Mouse (Mus musculus): ENCODE data around the gene Slc43a3.

Gene Slc43a3

DNA sequence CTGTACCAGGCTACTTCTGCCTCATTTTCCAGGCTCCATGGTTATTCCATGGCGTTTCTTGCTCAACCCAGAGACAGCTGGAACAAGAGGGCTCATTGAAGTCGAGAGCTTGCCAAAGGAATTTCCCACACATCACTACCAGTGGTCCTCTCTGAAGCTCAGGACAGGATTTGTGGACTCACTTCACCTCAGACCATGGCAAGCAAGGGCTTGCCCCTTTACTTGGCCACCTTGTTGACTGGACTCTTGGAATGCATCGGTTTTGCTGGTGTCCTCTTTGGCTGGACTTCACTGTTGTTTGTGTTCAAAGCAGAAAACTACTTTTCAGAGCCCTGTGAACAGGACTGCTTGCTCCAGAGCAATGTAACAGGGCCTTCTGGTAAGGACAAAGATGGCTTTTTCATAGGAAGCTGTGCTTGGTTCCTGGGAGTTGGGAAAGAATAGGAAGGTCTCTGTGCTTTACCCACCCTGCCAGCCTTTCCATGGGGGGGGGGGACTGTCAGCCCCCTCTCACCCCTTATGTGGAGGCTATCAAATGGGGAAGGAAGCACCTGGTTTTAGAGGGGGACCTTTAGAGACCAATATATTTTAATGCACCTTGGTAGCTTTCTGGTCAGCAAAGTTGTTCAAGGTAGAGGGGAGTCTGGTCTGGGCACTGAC is 1.2 kb downstream of the Slc43a3 start:
- ATAC-seq (ENCODE audit: low TSS enrichment): no peak

DNA sequence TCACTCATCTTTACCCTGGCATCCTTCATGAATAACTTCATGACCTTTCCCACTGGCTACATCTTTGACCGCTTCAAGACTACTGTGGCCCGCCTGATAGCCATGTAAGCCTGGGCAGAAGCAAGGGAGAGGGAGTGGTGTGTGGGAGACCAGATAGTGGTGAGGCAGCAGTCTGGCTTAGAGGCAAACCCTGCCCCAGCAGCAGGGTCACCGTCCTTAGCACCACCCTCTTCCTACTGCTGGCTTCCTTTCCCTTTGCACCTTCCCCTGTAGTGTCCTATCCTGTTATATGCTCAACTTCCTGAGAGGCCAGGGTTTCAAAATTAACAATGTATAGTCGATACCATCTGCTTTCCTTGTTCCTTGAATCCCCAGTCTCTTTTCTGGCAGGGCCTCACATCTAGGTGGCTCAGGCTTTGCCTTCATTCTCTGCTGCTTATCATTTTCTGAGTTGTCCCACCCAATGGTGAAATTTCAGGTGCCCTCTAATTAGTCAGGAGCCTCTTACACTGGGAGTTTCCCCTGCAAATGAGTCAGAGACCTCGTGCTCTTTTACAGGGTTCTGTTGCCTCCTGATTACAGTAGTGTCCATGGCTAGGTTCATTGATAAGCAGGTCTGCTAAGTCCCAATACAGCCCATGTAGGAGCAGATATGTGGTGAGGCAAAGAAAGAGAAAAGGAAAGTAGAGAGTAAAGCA is 2.0 kb downstream of the Slc43a3 start:
- no peak for ATAC-seq (ENCODE audit: low TSS enrichment)

DNA sequence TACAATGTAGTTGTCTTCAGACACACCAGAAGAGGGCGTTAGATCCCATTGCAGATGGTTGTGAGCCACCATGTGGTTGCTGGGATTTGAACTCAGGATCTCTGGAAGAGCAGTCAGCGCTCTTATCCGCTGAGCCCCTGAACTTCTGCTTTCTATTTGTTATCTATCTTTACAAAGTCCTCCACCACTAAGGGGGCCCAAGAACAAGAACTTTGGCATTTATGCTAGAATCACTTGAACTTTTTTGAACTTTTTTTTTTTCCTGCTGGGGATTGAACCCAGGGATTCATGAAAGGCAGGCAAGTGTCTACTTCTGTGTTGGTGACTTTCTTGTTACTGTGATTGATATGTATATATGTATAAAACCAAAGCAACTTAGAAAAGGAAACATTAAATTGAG is 2.9 kb downstream of the Slc43a3 start:
- ATAC-seq (ENCODE audit: low TSS enrichment): no peak

DNA sequence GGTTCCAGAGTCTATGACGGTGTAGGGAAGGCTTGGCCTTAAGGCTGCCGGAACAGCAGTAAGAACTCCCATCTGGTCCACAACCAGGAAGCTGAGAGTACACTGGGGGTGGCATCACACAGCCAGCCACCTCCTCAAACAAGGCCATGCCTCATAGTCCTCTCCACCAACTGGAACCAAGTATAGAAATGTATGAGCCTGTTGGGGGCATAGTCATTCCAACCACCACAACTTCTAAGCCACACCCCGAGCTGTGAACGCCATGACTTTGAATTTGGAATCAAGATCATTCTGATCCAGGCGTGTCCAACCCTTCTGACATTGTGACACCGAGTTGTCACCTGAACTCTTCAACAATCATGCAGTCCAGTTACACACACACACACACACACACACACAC is 3.3 kb downstream of the Slc43a3 start:
- no peak for ATAC-seq (ENCODE audit: low TSS enrichment)

DNA sequence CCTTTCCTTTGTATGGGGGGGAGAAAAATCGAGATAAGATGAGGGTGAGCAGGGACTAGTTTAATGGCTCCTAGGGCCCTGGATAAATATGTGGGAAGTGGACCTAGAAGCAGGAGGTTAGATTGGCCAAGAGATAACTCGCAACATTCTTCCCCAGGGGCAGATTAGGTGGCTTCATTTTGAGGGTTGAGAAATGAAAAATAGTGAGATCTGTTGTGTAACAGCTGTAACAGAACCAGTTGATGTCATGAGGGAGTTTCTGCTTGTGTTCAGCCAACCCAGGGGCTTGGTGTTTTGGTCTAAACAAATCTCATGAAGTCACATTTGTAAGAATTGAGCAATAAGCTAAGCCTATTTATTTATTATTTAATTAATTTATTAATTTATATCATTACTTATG is 5.0 kb downstream of the Slc43a3 start:
- no peak for ATAC-seq (ENCODE audit: low TSS enrichment)

DNA sequence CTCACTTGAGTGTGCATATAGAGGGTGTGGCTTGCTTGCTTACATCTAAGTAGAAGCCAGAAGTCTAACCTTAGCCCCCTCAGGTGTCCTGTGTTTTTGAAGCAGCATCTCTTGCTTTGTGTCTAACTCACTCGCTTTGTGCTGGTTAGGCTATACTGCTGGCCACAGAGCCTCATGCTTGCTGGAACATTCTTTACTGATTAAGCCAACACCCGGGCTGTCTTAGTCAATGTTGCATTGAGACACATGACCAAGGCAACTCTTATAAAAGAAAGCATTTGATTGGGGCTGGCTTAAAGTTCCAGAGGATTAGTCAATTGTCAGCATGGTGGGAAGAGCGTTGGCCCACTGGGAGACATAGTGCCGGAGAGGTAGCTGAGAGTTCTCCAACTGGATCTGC is 5.4 kb downstream of the Slc43a3 start:
- no peak for ATAC-seq (ENCODE audit: low TSS enrichment)

DNA sequence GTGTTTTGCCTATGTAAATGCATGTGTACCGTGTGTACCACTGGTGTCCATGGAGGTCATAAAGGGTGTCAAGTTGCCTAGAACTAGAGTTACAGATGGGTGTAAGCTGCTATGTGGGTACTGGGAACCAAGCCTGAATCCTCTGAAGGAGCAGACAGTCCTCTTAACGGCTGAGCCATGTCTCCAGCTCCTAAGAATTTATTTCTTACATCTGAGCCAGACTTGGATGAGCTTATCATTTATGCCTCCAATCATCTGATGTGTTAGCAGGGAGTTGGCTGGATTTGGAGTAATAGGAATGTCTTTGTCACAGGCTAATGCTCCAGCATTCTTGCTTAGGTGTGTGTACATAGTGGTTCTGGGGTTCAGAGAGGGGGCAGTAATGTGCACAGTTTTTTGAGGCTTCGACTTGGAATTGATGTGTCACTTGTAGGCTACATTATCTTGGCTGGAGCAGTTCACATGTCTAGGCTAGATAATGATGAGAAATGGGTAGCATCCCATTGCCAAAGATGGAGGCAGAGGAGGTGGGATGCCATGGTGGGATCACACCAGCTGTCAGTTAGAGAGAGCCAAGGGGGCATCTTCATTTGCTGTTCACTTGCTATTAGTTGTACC is 10.9 kb downstream of the Slc43a3 start:
- 0 out of 2 replicates have a peak, but pooled peaks have one; percentile 48 for ATAC-seq (ENCODE audit: low TSS enrichment)

DNA sequence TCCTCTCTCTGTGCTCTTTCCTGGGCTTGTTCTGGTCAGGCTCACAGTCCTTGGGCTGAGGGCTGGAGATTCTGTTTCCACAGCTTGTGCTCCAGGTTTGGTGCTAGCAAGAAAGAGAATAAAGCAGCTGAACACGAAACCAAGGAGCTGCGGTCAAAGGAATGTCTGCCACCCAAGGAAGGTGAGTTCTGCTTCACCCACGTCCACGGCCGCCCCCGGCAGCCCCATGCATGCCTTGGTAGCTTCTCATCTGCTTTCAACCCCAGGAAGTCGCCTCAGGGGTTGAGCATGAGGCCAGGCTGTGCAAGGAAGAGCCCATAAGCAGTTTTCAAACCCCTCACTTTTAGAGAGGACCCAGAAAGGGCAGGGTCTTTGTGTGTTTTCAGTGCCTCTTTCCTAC is 11.9 kb downstream of the Slc43a3 start:
- no peak for ATAC-seq (ENCODE audit: low TSS enrichment)

DNA sequence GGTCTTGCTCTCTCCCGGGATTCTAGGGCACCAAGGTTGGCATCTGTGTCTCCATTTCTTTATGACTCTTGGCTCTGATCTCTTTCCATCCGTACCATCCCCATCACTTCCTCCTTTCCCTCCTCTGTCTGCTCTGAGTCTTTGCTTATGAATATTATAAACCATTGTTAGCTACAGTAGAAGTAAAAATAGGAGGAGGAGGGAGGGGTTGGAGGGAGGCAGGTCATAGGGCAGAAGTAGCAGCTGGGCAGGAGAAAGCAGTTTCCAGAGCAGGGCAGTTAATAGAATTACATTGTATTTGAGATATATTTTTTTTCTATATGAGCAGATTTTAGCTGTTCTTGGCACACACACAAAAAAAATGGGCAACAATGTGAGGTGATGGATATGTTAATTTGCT is 12.3 kb downstream of the Slc43a3 start:
- no peak for ATAC-seq (ENCODE audit: low TSS enrichment)

DNA sequence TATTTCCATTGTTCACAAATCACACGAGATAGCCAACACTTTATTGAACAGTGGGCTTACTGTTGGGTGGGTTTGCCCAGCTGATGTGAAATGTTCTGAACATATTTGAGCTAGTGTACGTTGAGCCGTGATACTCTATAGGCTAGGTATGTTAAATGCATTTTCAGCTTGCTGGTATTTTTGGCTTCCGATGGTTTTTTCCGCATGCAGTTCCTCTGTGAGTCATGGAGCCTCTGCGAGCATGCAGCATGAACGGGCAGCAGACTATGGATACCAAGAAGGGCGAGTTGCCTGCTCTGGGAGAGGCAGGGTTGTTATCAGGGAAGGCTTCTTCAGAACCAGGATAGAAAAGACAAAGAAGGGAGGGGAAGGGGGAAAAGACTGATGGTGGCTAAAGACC is 14.6 kb downstream of the Slc43a3 start:
- ATAC-seq (ENCODE audit: low TSS enrichment): peak; percentile 85

DNA sequence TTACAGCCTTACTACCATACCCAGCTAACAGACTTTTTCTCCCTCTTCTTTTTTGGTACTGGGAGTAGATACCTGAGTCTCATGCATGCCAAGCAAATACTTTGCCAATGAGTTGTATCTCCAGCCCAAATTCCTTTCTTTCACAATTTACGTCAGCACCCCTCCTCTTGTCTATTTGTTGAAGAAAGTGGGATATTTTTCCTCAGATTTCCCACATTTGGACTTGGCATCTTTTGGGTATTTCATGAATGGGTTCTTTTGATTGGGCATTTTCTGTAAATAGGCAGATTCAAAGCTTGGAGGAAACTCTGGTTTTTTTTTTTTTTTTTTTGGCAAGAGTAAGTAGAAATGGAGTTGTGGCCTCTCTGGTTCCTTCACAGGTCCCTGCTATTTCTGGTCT is 15.9 kb downstream of the Slc43a3 start:
- no peak for ATAC-seq (ENCODE audit: low TSS enrichment)

DNA sequence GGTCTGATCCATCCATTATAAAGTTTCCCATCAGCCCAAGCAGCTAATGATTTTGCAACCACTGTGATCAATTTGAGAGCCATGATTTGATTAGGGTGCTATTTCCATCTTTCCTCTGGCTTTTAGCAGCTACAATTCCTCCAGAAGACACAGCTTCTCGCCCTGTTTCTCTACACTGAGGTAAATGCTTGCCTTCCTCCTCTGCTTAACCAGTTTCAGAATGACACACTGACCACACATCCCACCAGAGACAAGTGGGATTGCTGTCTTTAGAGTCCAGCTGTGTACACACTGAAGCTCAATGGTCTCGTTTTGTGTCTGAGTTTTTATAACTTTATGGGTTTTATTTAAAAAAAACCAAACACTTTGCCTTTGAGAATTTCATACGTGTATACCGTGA is 16.3 kb downstream of the Slc43a3 start:
- no peak for ATAC-seq (ENCODE audit: low TSS enrichment)

DNA sequence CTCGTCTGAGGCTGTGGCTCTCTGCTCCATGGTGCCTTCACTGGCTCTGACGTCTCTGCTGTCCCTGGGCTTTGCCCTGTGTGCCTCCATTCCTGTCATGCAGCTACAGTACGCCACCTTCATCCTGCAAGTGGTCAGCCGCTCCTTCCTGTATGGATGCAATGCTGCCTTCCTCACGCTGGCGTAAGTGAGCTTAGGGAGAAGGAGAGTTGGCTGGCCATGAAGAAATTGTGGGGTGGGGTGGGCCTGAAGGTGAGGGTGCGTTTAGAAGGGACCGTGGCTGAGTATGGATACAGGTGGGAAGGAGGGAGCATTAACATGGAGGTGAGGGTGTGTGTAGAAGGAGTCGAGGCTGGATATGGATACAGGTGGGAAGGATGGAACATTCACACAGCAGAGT is 19.1 kb downstream of the Slc43a3 start:
- no peak for ATAC-seq (ENCODE audit: low TSS enrichment)

DNA sequence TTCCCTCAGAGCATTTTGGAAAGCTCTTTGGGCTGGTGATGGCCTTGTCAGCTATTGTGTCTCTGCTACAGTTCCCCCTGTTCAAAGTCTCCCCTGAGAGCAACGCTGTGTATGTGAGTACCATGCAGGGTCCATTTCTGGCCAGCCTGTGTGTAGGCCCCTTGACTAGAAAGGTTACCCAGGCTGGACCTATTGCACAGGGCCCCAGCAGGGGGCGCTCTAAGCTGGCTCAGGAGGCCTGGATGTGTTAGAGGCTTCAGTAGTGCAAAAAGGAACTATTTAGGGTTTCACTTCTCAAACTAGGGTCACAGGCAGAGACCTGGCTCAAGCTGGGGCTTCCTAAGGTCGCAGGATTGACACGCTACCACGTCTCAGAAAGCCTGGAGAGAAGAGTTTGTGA is 19.9 kb downstream of the Slc43a3 start:
- ATAC-seq (ENCODE audit: low TSS enrichment): peak; percentile 93

DNA sequence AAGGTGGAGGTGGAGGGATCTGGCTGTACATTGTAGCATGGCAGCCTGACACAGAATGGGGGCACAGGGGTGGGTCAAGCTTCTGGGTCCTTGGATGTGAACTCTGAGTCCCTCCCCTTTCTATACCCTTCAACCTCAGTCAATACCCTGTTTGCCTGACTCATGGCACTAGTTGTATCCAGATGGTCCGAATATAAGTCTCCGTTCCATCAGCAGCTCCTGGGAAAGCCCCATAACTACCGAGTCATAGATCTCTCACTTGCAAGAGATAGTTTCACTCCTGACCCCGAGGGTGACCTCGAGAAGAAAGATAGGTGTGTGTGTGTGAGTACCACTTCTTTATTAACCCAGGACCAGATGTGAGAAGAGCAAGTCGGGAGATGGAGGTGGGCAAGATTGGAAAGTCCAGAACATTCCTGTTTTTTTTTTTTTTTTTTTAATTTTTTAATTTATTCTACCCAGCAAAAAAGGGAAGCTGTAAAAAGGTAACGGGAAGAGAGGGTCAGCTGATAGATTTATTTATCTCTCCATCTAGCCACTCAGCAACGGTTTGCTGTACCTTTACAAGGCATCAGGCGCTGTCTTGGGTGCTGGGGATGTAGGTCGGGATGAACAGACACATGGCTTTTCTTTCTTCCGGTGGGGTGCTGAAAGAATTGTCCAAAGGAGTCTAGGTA is 22.3 kb downstream of the Slc43a3 start:
- no peak for ATAC-seq (ENCODE audit: low TSS enrichment)

DNA sequence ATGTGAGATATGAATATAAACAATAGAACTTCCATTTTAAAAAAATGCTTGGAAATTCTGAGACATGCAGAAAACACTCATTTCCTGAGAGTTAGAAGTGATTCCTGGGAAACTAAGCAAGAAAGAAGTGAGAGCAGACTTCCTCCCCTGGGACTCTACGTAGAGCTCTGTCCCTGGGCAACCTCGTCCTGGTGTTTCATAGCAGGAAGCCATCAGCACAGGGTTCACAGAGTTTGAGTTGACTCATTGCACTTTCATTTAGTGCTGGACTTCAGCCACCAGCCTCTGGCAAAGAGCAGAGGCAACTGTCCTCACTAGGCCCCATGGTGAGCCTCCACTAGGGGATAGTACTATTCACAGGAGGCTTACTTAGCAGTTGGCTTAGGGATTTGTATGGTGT is 24.9 kb downstream of the Slc43a3 start:
- ATAC-seq (ENCODE audit: low TSS enrichment): no peak

DNA sequence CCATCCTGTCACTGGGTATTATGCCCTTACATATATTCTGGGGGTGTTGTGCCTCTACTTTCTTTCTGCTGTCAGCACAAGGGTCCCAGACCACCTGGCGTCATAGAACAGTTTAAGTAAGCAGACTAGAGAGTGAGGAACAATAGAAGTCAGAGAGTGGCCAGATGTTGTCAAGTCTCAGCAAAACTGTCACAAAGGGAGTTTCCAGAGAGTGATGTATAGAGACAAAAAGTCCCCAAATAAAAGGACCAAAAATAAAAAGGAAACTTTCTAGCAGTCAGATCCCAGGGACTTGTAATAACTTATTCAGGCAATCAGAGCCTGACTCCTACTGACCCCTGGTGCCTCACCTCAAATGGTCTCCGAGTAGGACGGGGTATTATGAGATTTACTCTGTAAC is 25.5 kb downstream of the Slc43a3 start:
- no peak for ATAC-seq (ENCODE audit: low TSS enrichment)

DNA sequence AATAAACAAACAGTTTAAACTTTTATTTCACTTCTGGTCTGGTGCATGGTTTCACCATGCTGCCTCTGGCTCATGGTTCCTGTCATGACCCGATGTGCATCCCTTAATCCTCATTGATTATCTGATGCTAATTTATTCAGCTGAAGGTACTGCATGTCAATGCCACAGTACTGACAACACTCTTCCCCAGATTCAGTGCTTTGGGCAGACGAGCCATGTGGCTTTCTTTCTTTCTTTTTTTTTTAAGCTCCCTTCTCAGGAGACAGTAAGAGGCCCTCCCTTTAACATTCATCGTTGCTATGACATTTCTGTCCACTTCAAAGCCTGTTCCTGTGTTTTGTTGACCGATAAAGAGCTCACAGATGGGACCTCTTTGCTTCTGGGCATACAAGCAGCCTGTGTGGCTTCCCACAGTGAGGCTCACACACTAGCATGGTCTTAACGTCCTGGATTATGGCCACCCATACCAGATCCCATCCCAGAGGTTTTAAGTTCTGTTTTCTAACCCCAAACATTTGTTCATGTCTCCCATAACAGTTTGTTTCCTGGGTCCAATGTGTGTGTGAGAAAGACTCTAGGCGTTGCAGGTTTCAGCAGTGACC is 26.6 kb downstream of the Slc43a3 start:
- ATAC-seq (ENCODE audit: low TSS enrichment): no peak

DNA sequence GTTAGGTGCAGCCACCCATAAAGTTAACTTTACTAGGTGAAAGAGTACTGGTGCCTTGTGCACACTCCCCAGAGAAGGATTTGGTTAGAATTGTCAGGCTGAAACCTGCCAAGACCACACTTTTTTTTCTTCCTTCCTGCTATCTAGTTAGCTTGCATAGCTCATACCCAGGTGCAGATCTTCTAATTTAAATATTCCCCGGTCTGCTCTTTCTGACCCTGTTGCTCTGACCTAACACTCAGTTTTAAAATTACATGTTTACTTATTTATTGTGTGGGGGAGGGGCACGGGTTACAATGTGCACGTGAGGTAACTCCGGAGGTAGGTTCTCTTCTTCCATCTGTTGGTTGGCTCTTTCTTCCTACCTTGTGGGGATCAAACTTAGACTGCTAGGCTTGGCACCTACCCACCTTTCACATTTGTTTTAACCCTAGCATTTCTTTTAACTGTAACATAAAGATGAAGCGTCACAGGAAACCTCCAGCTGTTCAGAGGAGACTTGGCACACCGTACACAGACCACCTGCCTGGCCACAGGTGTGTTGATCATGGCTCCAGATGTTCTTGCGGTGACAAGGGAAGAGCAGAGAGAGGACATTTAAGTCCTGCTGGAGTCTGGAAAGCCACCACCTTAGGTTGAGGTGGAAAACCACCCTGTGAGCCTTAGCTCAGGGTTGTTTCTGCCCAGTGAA is 27.9 kb downstream of the Slc43a3 start:
- no peak for ATAC-seq (ENCODE audit: low TSS enrichment)

DNA sequence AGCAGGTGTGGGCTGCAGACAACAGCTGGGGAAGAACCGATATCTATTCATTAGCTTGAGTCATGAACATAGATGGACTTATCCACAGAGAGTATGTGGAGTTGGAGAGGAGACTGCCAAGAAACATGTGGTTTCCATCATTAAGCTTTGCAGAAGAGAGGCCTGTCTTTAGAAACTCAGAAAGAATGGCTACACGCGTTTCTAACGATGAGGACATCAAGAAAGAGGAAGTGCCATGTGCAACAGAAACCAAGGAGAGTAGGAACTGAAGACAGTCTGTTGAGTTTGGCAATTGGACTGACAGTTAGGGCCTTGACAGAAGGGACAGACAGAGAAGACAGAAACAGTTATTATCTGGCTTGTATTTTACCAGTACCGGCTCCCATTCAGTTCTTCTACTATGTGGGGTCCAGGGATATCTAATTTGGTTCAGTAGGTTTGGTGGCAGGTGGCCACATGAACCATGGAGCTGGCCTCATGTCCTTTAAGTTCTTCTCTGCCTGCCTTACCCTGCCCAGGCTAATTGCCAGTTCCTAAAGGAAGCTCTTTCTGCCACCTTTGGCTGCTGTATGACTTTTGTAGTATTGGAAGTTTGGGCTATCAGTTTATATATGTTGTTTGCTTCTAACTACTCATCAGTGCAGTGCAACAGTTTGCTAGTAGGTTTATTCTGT is 31.1 kb downstream of the Slc43a3 start:
- ATAC-seq (ENCODE audit: low TSS enrichment): no peak

DNA sequence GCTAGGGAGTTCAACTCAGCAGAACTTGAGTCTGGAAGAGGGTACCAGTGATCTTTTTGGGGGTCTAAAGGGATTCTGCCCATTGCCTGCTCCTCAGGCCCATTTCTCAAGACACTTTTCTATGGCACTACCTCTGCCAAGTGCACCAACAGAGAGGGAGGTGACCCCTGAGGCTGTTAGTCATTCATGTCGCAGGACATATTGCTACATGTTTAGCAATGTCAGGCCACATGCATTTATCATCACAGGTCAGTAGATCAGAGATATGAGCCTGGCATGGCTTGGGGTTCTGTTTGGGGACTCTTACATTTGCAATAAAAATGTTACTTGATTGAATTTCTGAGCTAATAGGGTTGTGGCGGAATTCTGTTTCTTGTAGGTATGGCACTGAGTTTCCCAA is 39.2 kb downstream of the Slc43a3 start:
- no peak for ATAC-seq (ENCODE audit: low TSS enrichment)

Data from frontal cortex, adult (tissue).